Mouse (Mus musculus) heart, postnatal 25 days (tissue): ENCODE measurements around the gene Fam181b. TPM values are rescaled to one million over a fixed set of nuclear protein-coding genes. Genes with fewer than 3 reads are reported as not detected.

Source experiments
- DNase-seq: peaks from one replicate; pipeline ENCODE4 v3.0.0; 2022; ENCODE audit warnings: low spot score
- intact Hi-C: fragments of 180-260 bp; cut with DNase I; formaldehyde crosslinking; loops from one replicate; pipeline ENCODE4 v1.15.1; 2025
- total RNA-seq, 2 experiments: library from RNA; stranded (reverse); gene quantifications; 2 replicates each; pipeline ENCODE4 v1.2.3; 2021

Gene Fam181b
- total RNA-seq = 1 to 10 TPM; 5.0 to 5.5 TPM

DNA sequence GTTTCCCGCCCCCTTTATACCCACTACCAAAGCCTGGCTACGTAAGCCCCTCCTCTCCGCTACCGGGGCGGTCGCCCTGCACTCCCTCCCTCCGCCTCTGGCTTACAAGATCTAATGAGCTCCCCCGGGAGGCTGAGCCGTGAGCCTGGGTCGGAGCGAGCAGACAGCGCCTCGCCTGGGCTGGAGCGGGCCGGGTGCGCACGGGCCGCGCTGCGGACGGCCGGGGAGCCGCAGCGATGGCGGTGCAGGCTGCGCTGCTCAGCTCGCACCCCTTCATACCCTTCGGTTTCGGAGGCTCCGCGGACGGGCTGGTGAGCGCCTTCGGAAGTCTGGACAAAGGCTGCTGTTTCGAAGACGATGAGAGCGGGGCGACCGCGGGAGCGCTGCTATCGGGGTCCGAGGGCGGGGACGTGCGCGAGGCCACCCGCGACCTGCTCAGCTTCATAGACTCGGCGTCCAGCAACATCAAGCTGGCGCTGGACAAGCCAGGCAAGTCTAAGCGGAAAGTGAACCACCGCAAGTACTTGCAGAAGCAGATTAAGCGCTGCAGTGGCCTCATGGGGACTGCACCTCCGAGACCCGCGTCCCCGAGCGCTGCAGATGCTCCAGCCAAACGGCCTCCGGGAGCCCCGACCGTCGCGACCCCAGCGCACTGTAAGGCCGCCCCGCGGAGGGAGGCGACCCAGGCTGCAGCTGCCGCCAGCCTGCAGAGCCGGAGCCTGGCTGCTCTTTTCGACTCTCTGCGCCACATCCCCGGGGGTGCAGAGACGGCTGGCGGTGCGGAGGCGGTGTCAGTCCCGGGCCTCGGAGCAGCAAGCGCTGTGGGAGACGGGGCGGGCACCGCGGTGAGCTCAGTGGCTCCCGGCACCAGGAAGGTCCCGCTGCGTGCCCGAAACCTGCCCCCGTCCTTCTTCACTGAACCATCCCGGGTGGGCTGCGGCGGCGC lies at the start of gene Fam181b:
Gene Fam181b, plus strand, starts transcription at position 81 of the 946 bp plus-strand sequence.
- DNase-seq = peak; percentile 61
- intact Hi-C loops = loop anchor here (5.0 kb wide), 1 partner anchor 208 kb away; the partner anchor contains the start of genes Ddias and Prcp

DNA sequence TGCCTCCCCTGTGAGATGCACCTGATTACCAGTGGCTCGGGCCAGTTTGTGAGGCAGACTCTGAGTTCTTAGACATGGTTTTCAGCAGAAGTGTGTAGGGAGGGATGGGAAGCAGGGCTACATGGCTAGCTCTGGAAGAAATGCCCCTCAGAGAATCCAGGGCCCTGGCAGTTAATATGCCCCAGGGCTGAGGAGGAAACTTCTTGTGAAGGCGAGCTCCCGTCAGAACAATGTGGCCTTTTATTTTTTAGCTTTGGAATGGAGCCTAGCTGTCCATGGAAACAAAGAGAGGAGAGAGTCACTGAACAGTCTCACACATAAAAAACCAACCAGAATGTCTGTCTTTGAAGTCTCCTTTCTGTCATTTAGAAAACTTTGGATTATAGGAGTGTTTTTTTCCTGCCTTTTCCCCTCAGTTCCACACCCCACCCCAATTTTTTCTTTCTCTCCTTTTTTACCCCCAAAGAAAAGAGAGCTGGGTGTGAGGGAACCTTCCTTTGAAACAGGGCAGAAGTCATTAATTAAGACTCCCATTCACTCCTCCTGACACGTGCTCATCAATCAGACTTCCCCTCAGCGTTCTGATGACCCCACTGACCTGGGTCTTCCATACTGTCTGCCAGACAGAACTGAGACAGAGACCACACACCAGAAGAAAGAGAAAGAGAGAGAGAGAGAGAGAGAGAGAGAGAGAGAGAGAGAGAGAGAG lies 41.7 kb upstream of the Fam181b start:
- no peak for DNase-seq
- intact Hi-C loops = no loop called here

DNA sequence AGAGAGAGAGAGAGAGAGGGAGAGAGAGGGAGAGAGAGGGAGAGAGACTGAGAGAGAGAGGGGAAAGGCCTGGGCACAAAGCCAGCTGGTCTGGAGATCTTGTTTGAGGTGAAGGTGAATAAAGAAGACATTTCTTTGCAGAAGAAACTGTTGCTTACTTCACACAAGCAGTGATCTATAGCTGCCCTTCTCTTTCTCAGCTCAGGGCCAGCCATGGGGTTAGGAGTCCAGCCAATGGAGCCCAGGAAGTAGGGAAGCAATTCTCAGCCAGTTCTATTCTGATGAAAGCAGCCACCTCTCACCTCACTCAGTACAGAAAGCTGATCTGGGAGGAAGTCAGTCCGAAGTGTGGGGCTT lies 41.2 kb upstream of the Fam181b start:
- intact Hi-C loops = no loop called here
- DNase-seq = no peak

GRCm38 (mm10) chr7:93039542-93039941 lies 40.1 kb upstream of the Fam181b start:
- intact Hi-C loops = no loop called here
- no peak for DNase-seq

DNA sequence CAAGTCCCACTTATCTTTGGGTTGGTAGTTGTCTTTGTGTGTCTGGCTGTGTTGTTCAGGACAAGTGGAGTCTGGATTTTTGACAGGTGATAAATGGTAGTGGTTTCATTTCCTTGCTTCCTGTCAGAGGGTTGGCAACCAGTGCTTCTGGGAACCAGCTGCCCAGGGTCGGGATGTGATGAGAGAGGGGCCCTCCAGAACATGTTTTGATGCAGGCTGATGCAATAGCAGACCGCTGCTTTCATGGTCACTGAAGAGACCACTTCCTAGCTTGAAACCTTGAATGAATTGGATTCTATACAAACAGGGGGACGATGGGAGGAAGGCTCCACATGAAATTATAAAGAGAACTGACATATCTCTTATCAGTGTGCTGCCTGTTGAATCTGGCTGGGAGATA lies 35.3 kb upstream of the Fam181b start:
- DNase-seq = no peak
- intact Hi-C loops = loop anchor here (10.0 kb wide), 1 partner anchor 50 kb away; no protein-coding TSS in a partner anchor

DNA sequence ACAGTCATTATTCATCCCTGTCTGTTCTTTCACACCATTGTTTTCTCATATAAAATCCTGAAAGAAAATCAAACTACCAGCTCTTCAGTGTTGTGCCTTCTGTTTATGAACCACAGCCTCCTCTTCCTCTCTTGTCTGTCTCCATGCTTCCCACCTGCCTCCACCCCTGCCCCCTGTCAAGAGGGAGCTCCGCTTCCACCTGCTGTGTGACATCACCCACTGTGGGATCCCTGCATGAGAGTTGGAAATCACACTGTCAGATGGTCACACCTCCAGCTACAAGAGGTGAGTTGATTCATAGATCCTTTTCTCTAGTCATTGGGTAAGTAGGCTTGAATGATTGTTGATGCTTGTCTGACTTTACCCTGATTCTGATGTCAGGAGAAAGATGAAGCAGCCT lies 34.9 kb upstream of the Fam181b start:
- intact Hi-C loops = loop anchor here (10.0 kb wide), 1 partner anchor 50 kb away; no protein-coding TSS in a partner anchor

DNA sequence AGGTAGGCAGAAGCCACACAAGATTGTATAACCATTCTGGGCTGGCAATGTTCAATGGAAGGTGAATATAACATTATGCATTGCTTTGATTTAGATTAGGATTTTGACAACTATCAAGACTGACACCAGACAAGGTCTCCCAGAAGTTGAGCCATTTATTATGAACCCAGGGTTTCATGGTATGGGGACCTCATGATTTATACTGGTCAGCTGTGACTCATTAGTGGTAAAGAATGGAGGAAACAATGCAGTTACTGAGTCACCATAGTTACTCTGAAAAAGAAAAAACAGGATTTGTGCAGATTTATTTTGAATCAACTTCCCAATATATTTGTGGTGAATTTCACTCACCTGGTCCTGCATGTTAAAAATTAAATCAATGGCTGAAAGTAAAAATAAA lies 18.8 kb upstream of the Fam181b start:
- intact Hi-C loops = no loop called here
- no peak for DNase-seq

More for the DNA sequence above, 34.9 kb upstream of the Fam181b start:
- no peak for DNase-seq

DNA sequence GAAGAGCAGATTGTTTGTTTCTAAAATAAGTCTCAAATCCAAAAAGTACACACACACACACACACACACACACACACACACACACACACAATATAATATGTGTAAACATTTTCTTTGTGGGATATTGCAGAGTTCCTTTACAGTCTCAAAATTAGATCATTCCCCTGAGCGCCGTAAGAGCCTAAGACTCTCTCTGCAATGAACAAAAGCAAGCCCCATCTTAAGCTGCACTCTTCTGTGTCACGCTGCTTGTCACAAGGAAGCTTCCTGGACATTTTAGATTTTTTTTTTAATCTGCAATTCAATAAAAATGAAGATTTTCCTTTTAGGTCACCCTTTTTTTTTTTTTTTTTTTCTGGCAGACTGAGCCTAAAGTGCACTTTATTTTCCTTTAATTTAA lies 17.9 kb upstream of the Fam181b start:
- intact Hi-C loops = no loop called here
- DNase-seq = no peak

- DNase-seq = no peak
- intact Hi-C loops = no loop called here
These were observed 17.5 kb upstream of the Fam181b start for GRCm38 (mm10) chr7:93062189-93062588.

GRCm38 (mm10) chr7:93067464-93068015 lies 12.1 kb upstream of the Fam181b start:
- intact Hi-C loops = no loop called here
- no peak for DNase-seq

- intact Hi-C loops = no loop called here
- no peak for DNase-seq
These were observed 3.2 kb upstream of the Fam181b start for GRCm38 (mm10) chr7:93076435-93076960.

GRCm38 (mm10) chr7:93079420-93079784 lies 263 bp upstream of the Fam181b start:
- intact Hi-C loops = no loop called here
- no peak for DNase-seq

- no peak for DNase-seq
- intact Hi-C loops = loop anchor here (5.0 kb wide), 1 partner anchor 209 kb away; the partner anchor contains the start of genes Ddias and Prcp
These were observed 1.2 kb downstream of the Fam181b start for GRCm38 (mm10) chr7:93080731-93081430.

DNA sequence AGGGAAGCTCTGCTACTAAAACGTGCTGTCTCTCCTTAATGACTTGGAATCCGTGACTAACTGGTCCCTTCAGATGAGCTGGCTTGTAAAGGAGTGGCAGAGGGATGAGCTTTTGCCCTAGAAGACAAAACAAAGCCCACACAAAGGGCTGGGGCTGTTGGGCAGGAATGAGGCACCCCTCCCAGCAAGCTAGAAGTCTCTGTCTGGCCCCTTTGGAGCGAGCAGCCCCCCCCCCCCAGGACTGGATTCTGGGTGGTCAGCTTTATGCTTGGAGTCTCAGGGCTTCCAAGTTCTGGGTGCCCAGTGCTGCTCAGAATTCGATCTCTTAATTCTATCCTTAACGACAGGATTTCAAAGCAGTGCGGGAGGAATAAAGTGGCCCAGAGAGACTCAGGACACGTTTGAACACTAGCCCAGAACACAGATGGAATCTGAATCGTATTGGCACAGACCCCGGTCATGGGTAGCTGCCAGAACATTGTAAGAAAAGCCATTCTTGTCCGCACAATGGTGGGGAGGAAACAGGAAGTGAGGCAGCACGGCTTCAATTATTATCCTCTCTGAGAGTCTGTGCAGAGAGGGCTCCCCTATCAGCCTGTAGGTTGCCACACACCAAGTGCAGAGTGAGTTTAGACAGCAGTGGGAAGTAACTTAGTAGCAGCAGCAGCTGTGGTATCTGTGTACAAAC lies 13.8 kb downstream of the Fam181b start:
- DNase-seq = peak; percentile 60
- intact Hi-C loops = loop anchor here (5.0 to 10.0 kb wide), 4 partner anchors 49 to 459 kb away; partner anchors contain the start of genes Ankrd42 and Rab30

- intact Hi-C loops = loop anchor here (5.0 to 10.0 kb wide), 5 partner anchors 51 to 461 kb away; partner anchors contain the start of genes Ankrd42 and Rab30
- DNase-seq = no peak
These were observed 15.8 kb downstream of the Fam181b start for GRCm38 (mm10) chr7:93095511-93095910.

DNA sequence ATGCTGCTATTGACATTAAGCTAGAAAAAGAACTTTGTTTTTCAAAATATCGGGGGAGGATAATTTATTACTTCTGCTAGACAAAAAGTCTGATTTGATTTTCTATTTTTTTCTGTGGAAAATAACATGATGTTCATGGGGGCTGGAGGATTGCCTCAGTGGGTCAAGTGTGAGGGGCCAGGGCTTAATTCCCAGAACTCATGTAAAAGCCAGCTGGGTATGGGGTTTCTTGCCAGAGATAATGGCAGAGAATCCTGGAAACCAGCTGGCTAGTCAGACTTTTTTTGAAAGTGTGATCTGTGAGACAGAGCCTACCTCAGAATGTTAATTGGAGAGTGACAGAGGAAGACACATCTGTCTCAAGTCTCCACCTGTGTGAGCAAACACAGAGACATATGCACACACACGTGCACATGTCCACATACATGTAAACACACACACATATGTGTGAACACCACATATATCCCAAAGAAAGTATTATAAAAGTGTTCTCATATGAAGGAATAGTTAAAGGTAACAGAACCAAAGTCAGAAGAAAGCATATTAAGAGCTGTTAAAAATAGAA lies 25.2 kb downstream of the Fam181b start:
- intact Hi-C loops = no loop called here
- no peak for DNase-seq

DNA sequence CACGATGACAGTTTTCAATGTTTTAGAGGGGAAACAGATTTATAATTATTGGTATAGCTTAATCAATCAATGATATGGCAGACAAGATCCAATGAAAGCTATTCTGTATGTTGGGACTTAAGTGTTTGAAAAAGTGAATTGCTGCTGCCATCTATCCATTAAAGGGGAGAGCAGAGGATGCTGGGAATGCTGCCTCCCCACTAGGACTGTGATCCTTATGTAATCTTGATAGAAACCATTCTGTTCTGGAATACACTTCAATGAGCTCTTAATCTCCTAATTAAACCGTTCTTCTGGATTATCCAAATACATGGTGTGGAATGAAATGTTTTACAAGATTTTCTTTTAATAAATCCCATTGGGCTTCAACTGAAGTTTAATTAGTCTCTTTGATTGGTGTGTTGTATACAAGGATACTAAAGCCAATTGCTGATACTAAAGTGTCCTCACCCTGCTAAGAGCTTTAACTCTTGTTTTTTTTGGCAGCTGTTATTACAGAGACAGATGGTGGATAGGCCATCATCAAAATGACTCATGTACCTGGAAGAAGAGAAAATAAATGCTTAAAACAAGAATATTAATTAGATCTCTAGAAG lies 30.8 kb downstream of the Fam181b start:
- intact Hi-C loops = no loop called here
- no peak for DNase-seq

GRCm38 (mm10) chr7:93111056-93111455 lies 31.4 kb downstream of the Fam181b start:
- intact Hi-C loops = no loop called here
- DNase-seq = no peak
